Mouse (Mus musculus) limb, embryonic 14.5 days (tissue): ENCODE data around the gene D17Wsu92e. TPM values are rescaled to one million over a fixed set of nuclear protein-coding genes. Genes with fewer than 3 reads are reported as not detected.

Experiments
- ATAC-seq: fragments of 200-750 bp; cut with Nextera tagmentation; 2 replicates; pipeline ENCODE4 v1.8.0; 2017; ENCODE audit warnings: low read depth, moderate number of reproducible peaks, moderate TSS enrichment; ENCODE audit not compliant: low FRiP score
- DNase-seq: peaks from one replicate; pipeline ENCODE4 v3.0.0-alpha.2; 2015; ENCODE audit warnings: low spot score
- H3K27ac ChIP-seq: fragments of 300-500 bp; sonication (generic); replicated peaks from 2 replicates; pipeline ENCODE4 v1.5.1; 2014; ENCODE audit warnings: low read depth, mild to moderate bottlenecking, low read length, moderate library complexity, mixed read lengths
- H3K27me3 ChIP-seq: fragments of 300-500 bp; sonication (generic); 2 replicates; pipeline ENCODE4 v1.6.1; 2014; ENCODE audit warnings: low read length, mixed read lengths; ENCODE audit not compliant: control insufficient read depth, insufficient read depth
- H3K36me3 ChIP-seq: fragments of 300-500 bp; sonication (generic); 2 replicates; pipeline ENCODE4 v1.6.1; 2014; ENCODE audit warnings: mild to moderate bottlenecking, low read length, moderate library complexity, mixed read lengths; ENCODE audit not compliant: control insufficient read depth, insufficient read depth
- H3K4me1 ChIP-seq: fragments of 300-500 bp; sonication (generic); 2 replicates; pipeline ENCODE4 v1.6.1; 2014; ENCODE audit warnings: antibody characterized with exemption, low read length, mixed read lengths; ENCODE audit not compliant: control insufficient read depth, insufficient read depth
- H3K4me2 ChIP-seq: fragments of 300-500 bp; sonication (generic); replicated peaks from 2 replicates; pipeline ENCODE4 v1.6.1; 2014; ENCODE audit warnings: low read depth, mild to moderate bottlenecking, low read length, moderate library complexity; ENCODE audit not compliant: severe bottlenecking
- H3K4me3 ChIP-seq: fragments of 300-500 bp; sonication (generic); replicated peaks from 2 replicates; pipeline ENCODE4 v1.5.1; 2014; ENCODE audit warnings: low read length
- H3K9ac ChIP-seq: fragments of 300-500 bp; sonication (generic); 2 replicates; pipeline ENCODE4 v1.6.1; 2014; ENCODE audit warnings: mild to moderate bottlenecking, low read depth, low read length, moderate library complexity; ENCODE audit not compliant: severe bottlenecking
- H3K9me3 ChIP-seq: fragments of 300-500 bp; sonication (generic); 2 replicates; pipeline ENCODE4 v1.6.1; 2016; ENCODE audit warnings: low read length; ENCODE audit not compliant: control insufficient read depth
- POLR2A ChIP-seq: fragments of 200-500 bp; IDR thresholded peaks from 2 replicates; pipeline ENCODE4 v1.8.0; 2012; ENCODE audit warnings: inconsistent platforms, mild to moderate bottlenecking, moderate library complexity, borderline replicate concordance; ENCODE audit not compliant: insufficient read depth, insufficient read length; ENCODE audit errors: extremely low read depth
- WGBS: fragments of 180-500 bp; shearing (Covaris S2); extraction: QIAGEN DNeasy Blood & Tissue Kit; methylation state at CpG from one replicate; pipeline ENCODE4 v1.1.7; 2014; 5-methylcytosine and 5-hydroxymethylcytosine counted together
- polyA plus RNA-seq, 2 experiments: library from polyadenylated mRNA; depleted of rRNA in 1 of 2; stranded (reverse) in 1 of 2; unstranded in 1 of 2; fragments of >200 nt; fragmentation: Nextera tagmentation in 1 of 2; extraction: Ambion mirVana in 1 of 2; gene quantifications; 2 replicates each; pipeline versions ENCODE4 v1.2.1 to v1.2.3; 2012 to 2014

D17Wsu92e gene
- polyA plus RNA-seq, 2 experiments = 20.3 to 60.1 TPM

DNA sequence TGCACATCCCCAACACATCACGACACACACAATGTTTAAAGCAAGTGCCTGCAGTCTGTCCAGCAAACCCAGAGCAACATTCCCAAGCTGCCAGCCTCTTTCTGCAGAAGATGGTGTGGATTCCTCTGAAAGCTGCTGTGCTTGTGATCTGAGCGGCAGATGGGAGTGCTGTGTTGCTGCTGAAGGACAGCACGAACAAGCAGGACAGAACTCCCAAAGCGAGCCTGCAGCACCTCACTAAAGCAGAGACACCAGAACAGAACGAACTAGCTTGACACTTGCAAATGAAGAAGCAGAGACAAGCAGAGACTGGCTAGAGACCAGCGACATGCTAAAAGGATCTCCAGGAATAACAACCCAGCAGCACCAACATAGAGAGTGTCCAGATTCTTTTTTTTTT is 48.8 kb downstream of the D17Wsu92e start:
- Histone ChIP-seq H3K4me2 (no peak overlapping the region), H3K36me3 (peaks cover 29% of the 10 kb centered on the region), H3K9ac (no peak overlapping the region), H3K27ac (no peak overlapping the region), H3K9me3 (no peaks in the 10 kb centered on the region), H3K4me3 (no peak overlapping the region), H3K4me1 (no peaks in the 10 kb centered on the region), H3K27me3 (no peaks in the 10 kb centered on the region)
- ATAC-seq = no peak
- no peak for TF ChIP-seq POLR2A
- no peak for DNase-seq
- WGBS = 85% methylated on average over 6 of the region's 6 CpGs

DNA sequence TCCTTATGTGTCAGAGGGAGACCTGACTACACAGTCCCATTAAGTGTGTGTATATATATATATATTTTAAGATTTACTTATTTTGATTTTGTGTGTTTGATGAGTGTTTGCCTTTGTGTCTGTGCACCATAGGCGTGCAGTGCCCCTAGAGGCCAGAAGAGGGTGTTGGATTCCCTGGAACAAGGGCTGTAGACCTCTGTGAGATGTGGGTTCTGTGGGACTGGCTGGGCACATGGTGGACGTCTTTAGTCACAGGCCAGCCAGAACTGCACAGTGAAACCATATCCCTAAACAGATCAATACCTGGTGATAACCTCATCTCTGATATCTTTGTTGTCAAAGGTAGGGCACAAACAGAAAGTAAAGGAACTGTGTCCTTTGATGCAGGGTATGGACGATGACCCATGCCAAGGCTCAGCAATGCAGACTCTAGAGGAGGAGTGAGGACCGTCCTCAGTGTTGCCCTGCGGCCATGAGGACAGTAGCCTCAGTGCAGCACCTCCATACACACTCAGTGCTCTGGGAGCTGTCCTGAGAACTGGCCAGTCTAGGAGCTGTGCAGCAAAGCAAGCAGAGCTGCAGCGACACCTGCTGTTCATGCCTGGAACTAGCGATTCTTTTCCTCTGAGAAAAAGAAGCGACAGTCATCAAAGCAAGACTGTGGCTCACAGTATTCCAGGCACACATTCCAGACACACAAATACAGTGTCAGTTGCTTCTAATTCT is 51.5 kb downstream of the D17Wsu92e start:
- H3K27ac ChIP-seq = no peak overlapping the region
- H3K27me3 ChIP-seq = no peaks in the 10 kb centered on the region
- WGBS = 64% methylated on average over 8 of the region's 8 CpGs
- no peaks in the 10 kb centered on the region; the same call in 1 of the 2 replicates for H3K9me3 ChIP-seq
- H3K4me2 ChIP-seq = no peak overlapping the region
- TF ChIP-seq POLR2A = no peak
- ATAC-seq (no peak), DNase-seq (peak; percentile 78)
- H3K36me3 ChIP-seq = peaks cover 39% of the 10 kb centered on the region
- no peak overlapping the region for H3K4me3 ChIP-seq
- no peaks in the 10 kb centered on the region for H3K4me1 ChIP-seq
- H3K9ac ChIP-seq = no peak overlapping the region

DNA sequence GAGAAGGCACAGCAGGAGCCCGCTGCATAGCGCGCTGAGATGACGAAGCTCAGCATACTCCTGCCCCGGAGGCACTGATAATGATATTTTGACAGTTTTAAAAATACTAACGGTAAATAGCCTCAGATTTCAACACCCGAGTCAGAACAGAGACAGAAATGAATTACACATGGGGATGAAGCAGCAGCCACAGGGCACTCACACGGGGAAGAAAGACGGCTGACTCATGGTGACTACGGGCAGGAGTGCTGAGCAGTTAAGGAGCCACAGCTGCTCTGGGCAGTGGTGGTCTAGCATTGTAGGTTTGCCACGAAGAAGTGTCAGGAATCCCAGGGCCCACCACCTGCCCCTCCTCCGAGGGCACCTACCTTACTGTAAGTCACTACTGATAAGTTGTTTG is 52.9 kb downstream of the D17Wsu92e start:
- DNase-seq = no peak
- TF ChIP-seq POLR2A = no peak
- Histone ChIP-seq H3K9me3 (no peaks in the 10 kb centered on the region; the same call in 1 of the 2 replicates), H3K36me3 (peaks cover 50% of the 10 kb centered on the region), H3K27me3 (no peaks in the 10 kb centered on the region), H3K9ac (no peak overlapping the region), H3K27ac (no peak overlapping the region), H3K4me2 (no peak overlapping the region), H3K4me1 (no peaks in the 10 kb centered on the region), H3K4me3 (no peak overlapping the region)
- ATAC-seq = no peak
- WGBS = 82% methylated on average over 12 of the region's 12 CpGs

DNA sequence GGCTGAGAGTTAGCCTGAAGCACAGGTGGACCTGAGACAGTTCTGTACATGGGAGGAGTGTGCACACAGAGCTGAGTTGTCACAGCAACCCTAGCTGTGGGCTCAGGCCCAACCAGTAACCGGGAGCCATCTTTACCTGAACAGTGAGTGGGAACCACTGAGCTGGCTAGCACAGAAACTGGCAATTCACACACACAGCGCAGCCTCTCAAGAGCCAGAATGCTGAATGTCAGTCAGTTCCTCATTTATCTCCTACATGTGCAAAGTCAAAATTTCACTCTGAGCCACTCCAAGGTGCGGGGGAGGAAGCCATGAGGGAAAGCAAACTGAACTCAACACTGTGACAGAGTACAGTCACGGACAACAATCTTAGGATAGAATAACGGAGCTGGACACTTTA is 53.3 kb downstream of the D17Wsu92e start:
- TF ChIP-seq POLR2A = no peak
- Histone ChIP-seq H3K36me3 (peaks cover 51% of the 10 kb centered on the region), H3K27me3 (no peaks in the 10 kb centered on the region), H3K4me3 (no peak overlapping the region), H3K9me3 (no peaks in the 10 kb centered on the region; the same call in 1 of the 2 replicates), H3K4me1 (no peaks in the 10 kb centered on the region), H3K9ac (no peak overlapping the region), H3K4me2 (no peak overlapping the region), H3K27ac (no peak overlapping the region)
- 89% methylated on average over 5 of the region's 5 CpGs for WGBS
- DNase-seq = no peak
- ATAC-seq = no peak

DNA sequence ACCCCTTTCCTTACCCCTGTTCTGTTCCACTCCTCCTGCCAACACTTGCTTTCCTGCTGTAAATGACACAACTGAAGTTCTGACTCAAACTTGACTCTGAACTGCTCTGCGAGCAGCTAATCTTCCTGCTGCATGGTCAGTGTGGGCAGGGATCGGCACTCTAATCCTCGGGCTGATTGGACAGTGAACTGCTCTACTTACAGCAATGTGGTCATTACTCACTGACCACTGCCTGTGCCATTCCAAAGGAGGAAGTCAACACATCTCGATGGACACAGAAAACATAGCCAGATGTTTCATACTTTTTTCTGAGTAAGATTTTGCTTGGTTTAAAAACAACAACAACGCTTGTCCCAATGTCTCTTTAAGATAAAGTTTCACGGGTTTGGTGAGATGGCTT is 55.4 kb downstream of the D17Wsu92e start:
- H3K4me2 ChIP-seq = no peak overlapping the region
- H3K27me3 ChIP-seq = no peaks in the 10 kb centered on the region
- no peak overlapping the region for H3K9ac ChIP-seq
- H3K4me1 ChIP-seq = no peaks in the 10 kb centered on the region
- ATAC-seq (no peak), DNase-seq (no peak)
- H3K27ac ChIP-seq = no peak overlapping the region
- no peak for TF ChIP-seq POLR2A
- no peak overlapping the region for H3K4me3 ChIP-seq
- 98% methylated on average over 6 of the region's 6 CpGs for WGBS
- no peaks in the 10 kb centered on the region; the same call in 1 of the 2 replicates for H3K9me3 ChIP-seq
- peaks cover 57% of the 10 kb centered on the region for H3K36me3 ChIP-seq
